Mouse (Mus musculus): ENCODE results near the gene Hoxb4.

Hoxb4 gene

GRCm38 (mm10) chr11:96284774-96285734 lies 33.0 kb upstream of the Hoxb4 start:
- DNase-seq (ENCODE audit: low spot score in 2 of 2), result no peak

DNA sequence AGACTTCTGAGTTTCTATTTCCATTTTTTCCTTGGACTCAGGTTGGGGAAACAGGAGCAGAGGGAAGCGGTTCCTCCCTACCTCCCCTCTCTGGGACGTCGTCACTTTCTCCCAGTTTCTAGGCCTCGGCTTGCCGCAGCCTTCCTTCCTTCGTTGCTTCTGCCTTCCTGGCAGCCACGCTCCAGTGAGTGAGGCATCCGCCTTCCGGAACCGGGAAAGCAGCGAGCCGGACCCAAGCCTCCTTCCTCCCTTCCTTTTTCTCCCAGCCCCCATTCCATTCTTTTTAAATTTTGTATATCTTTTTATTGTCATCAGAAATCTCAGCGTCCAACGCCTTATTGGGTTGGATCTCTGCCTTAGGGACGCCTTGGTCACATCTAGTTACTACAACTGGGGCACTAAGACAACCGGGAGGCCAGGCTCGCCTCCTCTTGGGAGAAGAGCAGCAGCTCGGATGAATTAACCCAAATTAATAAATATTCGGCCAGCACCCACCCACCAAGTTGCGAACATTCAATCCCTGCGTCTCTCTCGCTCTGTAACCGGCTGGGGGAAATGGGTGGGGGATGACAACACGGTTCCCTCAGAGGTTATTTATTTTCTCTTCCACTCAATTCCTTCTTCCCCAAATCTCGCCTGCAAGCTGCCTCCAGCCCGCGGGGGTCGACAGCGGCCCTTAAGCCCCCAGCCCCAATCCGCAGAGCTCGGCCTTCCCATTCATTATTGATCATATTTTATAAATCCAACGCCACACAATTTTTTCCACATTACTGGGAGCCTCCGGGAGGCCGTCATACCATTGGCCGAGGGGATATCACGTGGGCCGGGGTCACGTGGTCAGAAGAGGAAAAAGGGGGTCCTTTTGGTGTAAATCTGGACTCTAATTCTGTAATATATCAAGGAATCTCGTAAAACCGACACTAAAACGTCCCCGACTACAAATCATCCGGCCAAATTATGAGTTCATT lies 32.0 kb upstream of the Hoxb4 start, which contains the start of gene Hoxb7:
Hoxb7 (plus strand) TSS at position 853 of the 968 bp plus-strand sequence.
- DNase-seq (ENCODE audit: low spot score in 2 of 2), result no peak

- no peak for DNase-seq (ENCODE audit: low spot score in 2 of 2)
Measured at GRCm38 (mm10) chr11:96286739-96287385, 31.2 kb upstream of the Hoxb4 start.

DNA sequence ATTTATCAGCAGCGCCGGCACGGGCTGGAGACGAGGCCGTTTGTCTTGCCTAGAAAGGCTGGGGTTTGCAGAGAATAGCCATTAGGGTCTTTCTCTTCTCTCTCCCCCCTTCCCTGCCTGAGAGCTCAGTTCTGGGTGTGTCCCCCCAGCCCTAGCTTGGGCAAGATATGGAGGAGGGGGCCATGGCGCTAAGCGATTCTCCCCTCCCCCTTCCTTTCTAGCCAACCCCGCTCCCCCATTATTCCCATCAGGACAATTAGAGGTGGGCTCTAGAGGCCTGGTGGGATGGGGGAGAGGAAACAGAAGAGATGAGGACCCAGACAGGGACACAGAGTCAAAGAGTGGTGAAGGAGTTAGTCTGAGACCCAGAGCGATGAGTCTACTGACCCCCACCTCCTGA lies 30.7 kb upstream of the Hoxb4 start:
- DNase-seq (ENCODE audit: low spot score in 2 of 2), result no peak

- no peak for DNase-seq (ENCODE audit: low spot score in 2 of 2)
Measured at GRCm38 (mm10) chr11:96288455-96289221, 29.4 kb upstream of the Hoxb4 start.

- DNase-seq (ENCODE audit: low spot score in 2 of 2), result no peak
Measured at GRCm38 (mm10) chr11:96289293-96289692, 28.8 kb upstream of the Hoxb4 start.

DNA sequence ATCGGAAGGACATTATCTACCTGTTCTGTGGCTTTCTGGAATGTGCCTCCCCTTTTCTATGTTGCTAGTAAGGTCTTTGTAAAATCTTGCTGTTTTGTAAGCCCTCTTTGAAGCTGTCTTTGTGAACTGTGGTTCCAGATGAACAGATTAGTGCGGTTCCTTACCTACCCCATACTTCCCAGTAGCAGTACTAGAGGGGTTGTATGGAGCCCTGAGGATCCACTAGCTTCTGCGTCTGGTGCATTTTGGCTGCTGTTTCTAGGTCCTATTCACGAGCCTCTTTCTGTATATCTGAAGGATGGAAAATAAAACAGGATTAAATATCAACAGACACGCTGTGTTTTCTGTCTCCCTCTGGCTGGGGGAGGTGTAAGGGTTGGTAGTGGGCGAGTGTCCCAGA lies 28.2 kb upstream of the Hoxb4 start:
- no peak for DNase-seq (ENCODE audit: low spot score in 2 of 2)

GRCm38 (mm10) chr11:96290705-96291355 lies 27.2 kb upstream of the Hoxb4 start:
- DNase-seq (ENCODE audit: low spot score in 2 of 2), result no peak

- DNase-seq (ENCODE audit: low spot score in 2 of 2), result no peak
Measured at GRCm38 (mm10) chr11:96291681-96292564, 26.1 kb upstream of the Hoxb4 start, which contains the start of gene Hoxb6. TSS of gene Hoxb6 (plus strand) at chr11:96292476.

- no peak for DNase-seq (ENCODE audit: low spot score in 2 of 2)
Measured at GRCm38 (mm10) chr11:96292565-96293301, 25.3 kb upstream of the Hoxb4 start.

DNA sequence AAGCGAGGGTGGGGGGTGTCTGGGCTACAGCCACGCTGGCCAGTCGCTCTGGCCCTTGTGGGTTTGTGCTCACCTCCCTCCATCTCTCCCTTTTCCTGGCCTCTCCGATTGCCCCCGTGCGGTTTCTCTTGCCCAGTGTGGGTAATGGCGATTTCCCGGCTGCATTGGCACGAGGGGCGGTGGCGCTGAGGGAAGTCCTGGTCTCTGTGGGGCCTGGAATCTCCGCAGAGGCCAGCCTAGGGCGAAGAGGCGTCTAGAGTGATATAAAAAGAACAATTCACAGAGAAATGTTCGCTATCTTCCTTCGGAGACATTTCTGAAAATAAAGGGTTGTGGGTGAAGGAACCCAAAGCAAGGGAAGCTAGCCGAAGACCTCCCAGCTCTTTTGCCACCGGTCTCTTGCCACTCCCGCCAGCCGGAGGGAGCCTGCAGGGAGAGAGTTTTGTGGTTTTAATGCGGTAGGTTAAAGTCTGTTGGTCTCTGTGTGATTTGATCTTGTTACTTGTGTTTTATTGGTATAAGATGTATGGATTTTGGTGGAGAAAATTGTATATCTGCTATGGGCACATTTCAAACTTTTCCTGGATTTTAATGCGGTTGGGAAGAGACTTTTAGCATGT lies 24.7 kb upstream of the Hoxb4 start:
- DNase-seq (ENCODE audit: low spot score in 2 of 2), result no peak

DNA sequence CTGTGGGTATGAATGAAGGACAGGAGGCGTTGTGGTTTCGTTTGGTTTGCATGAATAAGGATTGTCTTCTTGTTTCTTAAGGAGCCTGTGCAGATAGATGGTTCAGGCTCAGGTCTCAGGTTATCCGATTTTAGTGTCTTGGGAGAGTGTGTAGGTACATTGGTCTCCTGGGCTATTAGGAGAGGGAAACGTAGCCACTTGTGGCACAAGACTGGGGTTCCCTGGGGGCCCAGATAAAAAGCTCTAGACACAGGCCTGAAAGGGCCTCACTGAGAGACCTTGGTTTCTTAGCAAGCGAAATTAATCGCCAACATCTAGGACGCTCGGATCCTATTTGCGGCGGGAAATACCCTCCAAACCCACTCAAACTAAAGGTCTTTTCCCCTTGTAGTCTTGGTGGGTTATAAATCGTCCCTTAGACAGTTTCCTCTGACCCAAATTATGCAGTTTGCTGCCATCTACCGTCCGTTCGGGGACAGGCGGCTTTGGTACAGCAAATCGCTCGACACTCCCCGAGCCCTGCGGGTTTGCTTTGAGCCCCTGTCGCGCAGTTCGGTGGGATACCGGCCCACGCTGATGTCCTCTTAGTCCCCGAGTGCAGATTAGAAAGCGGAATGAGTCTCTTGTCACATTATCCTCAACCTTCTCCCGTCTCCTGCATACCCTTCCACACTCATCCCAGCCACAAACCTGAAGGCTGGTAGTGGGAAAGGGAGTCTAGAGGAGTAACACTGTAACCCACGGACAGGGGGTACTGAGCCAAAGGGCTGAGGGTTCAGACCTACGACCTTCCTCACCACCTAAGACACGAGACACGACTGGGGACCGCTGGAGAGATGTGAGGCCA lies 23.6 kb upstream of the Hoxb4 start:
- peak in 1 of 2 experiments; percentile 44 for DNase-seq (ENCODE audit: low spot score in 2 of 2)

GRCm38 (mm10) chr11:96295092-96295835 lies 22.8 kb upstream of the Hoxb4 start:
- DNase-seq (ENCODE audit: low spot score in 2 of 2), result no peak

DNA sequence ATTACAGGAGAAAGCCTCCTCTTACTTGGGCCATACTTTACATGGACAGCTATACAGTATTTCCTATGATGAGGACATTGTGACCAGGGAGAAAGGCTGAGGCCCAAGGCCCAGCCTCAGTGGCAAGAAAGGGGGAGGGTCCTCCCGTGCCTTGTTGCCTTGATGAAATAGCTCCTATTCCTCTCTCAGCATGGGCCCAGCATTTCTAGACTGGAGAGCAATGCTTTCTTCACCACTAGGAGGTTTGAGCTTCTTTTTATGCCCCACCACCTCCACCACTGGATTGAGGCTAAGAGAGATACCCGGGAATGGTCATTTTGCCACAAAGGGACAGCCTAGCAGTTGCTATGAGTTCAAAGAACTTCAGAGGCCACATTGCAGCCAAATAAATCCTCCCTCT lies 21.1 kb upstream of the Hoxb4 start:
- DNase-seq (ENCODE audit: low spot score in 2 of 2), result no peak

DNA sequence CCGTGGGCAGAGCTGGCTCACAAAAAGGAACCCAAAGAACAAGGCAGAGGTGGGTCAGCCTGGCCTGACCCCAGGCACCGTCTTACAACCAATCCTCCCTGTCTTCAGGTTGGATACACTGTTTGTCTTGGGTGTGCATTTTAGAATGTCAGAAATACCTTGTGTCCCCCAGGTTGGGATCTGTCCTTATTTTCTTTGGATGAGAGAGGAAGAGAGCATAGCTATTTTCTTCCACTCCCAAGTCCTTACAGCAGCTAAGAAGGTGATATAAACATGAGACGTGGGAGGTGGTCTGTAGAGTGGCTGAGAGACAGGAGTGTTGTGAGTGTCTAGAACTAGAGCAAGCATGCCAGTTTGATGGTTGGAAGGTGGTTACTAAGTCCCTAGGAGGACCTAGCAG lies 20.6 kb upstream of the Hoxb4 start:
- DNase-seq (ENCODE audit: low spot score in 2 of 2), result no peak

DNA sequence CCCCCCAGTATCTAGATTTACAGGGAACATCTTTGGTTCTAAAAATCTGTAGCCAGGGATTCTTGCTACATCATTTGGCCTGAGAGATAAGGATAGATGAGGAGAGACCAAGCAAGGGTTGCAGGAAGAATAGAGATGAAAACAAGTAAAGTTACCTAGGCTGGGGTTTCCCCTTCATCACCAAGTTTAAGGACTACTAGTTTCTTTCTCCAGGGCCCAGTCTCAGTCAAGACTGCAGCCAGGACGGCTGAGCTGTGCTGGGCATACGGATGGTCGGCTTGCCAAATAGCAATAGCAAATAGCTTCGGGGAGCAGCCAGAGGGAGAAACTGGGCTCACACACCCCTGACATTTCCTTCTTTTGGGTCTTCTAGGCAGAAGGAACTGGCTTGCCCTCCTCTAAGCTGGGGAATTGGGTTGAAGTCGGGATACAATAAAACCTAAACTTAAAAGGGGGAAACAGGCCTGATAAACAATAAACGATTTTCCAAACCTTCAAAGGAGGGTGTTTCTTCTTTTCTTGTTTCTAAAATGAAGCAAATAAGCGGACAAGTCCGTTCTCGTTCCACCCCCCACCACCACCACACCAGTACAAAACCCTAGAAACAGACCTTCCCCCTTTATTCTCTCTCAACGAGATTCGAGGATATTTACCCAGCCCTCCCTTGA lies 20.0 kb upstream of the Hoxb4 start:
- no peak for DNase-seq (ENCODE audit: low spot score in 2 of 2)
